Mouse (Mus musculus): ENCODE measurements around the gene Spindoc.

Gene Spindoc

GRCm38 (mm10) chr19:7382903-7383865 lies at the start of gene Spindoc:
Spindoc (minus strand) TSS chr19:7382994.
- peak; percentile 99 for DNase-seq

GRCm38 (mm10) chr19:7425398-7425775 lies 42.6 kb upstream of the Spindoc start:
- no peak for DNase-seq

GRCm38 (mm10) chr19:7424590-7425397 lies 42.0 kb upstream of the Spindoc start:
- no peak for DNase-seq

GRCm38 (mm10) chr19:7424131-7424530 lies 41.3 kb upstream of the Spindoc start:
- DNase-seq = no peak

GRCm38 (mm10) chr19:7423656-7424030 lies 40.8 kb upstream of the Spindoc start:
- DNase-seq = no peak

GRCm38 (mm10) chr19:7423028-7423655 lies 40.3 kb upstream of the Spindoc start:
- DNase-seq = peak; percentile 89

- no peak for DNase-seq
These were observed 39.8 kb upstream of the Spindoc start for GRCm38 (mm10) chr19:7422656-7423027.

GRCm38 (mm10) chr19:7421602-7422591 lies 39.1 kb upstream of the Spindoc start:
- DNase-seq = peak; percentile 56

GRCm38 (mm10) chr19:7420841-7421601 lies 38.2 kb upstream of the Spindoc start:
- no peak for DNase-seq

- DNase-seq = no peak
These were observed 37.3 kb upstream of the Spindoc start for GRCm38 (mm10) chr19:7420108-7420507.

GRCm38 (mm10) chr19:7419134-7419533 lies 36.3 kb upstream of the Spindoc start:
- DNase-seq = no peak

- peak; percentile 76 for DNase-seq
These were observed 35.4 kb upstream of the Spindoc start for GRCm38 (mm10) chr19:7417911-7418849.

GRCm38 (mm10) chr19:7416834-7417735 lies 34.3 kb upstream of the Spindoc start, which contains the start of gene 2700081O15Rik:
2700081O15Rik (plus strand) TSS chr19:7417625.
- peak; percentile 73 for DNase-seq

- no peak for DNase-seq
These were observed 33.4 kb upstream of the Spindoc start for GRCm38 (mm10) chr19:7415916-7416833.

GRCm38 (mm10) chr19:7412361-7412760 lies 29.6 kb upstream of the Spindoc start:
- DNase-seq = no peak

GRCm38 (mm10) chr19:7404623-7405229 lies 21.9 kb upstream of the Spindoc start:
- DNase-seq = no peak

- peak; percentile 63 for DNase-seq
These were observed 17.8 kb upstream of the Spindoc start for GRCm38 (mm10) chr19:7400635-7401034.
